Mouse (Mus musculus): ENCODE data around the gene Large1.

DNA sequence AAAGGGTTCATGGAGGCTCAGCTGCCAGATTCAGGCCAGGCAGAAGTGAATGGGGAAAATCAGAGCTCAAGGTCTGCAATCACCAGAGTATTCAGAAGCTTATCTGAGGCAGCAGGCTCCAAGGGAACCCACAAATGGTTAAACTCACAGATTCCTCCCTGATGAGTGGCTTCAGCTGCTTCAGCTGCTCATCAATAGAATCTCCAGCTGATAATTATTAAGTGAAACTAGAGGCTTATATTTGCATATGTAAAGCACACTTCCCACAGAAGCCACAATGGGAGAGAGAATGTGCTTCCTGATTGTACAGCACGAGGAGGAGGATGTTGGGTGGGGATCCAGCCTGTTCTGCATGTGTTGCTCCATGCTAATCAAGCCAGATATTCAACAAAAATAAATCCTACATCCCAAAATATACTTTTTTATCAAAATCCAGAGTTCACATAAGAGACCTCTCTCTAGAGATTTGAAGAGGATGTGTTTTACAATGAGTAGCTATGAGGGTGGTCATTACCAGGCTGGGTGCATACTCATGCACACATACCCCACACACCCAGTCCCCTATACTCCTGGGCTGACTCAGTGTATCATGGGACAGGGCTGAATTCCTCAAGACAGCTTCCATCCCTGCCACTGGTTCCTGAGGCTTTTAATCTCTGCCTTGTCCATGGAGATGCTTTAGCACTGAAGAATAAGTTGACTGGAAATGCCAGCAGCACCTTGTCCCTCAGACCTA lies 210.5 kb downstream of the Large1 start:
- TF ChIP-seq CTCF (IDR thresholded peaks at IDR 0.05; ENCODE audit: low read depth) (no peak), EP300 (IDR thresholded peaks at IDR 0.05; ENCODE audit: low read depth) (no peak)
